Mouse (Mus musculus) urinary bladder, postnatal 36 days (tissue): ENCODE data around the gene Iqub.

Experiments used
- DNase-seq, 2 experiments: peaks; one replicate each; pipeline ENCODE4 v3.0.0; 2022; ENCODE audit warnings: low spot score in 2 of 2, mixed read lengths in 1 of 2

The Iqub gene

DNA sequence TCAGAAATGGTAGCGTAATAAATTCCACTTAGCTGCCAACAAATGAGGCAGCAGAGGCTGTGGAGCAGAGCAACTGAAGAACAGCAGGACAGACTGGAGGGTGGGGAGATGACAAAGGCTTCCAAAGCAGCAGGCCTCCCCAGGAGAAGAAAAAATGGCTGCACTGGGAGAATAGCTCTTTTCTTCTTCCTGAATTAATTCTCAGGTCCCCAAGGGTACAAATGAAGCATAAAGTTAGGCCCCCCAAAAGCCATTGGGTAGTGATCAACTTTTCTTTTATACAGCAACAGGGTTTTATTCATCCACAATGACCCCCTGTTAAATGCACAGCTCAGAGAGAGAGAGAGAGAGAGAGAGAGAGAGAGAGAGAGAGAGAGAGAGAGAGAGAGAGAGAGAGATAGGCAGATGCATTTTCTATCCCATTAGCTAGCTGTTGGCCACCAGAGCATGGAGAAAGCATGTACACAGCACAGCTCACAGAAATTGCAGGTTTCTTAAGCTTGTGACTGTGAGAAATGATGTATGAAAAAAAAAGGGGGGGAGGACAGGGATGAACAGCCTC is 44.2 kb downstream of the Iqub start:
- DNase-seq, result no peak

DNA sequence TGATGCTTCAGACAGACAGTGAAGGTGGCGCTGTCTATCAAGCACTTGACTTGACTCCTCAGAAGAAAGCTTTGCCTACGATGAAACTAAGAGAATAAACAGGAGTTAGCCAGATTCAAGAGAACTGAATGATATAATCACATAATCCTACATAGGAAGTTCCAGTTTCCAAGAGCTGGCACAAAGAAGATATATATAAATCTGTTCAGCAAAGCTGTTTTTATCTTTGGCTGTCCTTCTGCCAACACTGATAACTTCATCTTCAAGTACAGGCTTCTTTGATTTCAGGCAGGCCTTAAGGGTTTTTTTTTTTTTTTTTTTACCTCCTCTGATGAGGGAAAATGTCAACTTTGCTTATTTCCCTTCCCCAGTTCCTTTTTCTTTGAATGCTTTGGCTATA is 44.7 kb downstream of the Iqub start:
- no peak for DNase-seq

GRCm38 (mm10) chr6:24456097-24456496 is 58.8 kb downstream of the Iqub start:
- peak; percentile 43 to 51 for DNase-seq

- DNase-seq, result no peak
Observed at GRCm38 (mm10) chr6:24451026-24451821, 63.6 kb downstream of the Iqub start.

DNA sequence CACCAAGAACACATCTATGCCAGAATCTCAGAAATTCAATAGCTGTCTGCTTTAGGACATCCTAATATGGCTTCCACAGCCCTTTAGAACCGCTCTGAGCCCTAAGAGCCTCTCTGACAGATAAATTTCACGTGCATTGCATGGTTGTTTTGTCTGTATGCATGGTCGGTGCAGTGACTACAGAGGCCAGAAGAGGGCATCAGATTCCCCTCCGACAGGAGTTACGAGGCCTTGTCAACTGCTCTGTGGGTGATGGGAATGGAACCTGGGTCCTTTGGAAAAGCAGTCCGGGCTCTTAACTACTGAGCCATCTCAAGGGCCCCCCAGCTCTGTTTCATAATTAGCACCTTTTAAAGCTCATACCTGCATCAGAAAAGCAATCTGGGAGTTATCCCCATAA is 64.6 kb downstream of the Iqub start:
- no peak for DNase-seq

DNA sequence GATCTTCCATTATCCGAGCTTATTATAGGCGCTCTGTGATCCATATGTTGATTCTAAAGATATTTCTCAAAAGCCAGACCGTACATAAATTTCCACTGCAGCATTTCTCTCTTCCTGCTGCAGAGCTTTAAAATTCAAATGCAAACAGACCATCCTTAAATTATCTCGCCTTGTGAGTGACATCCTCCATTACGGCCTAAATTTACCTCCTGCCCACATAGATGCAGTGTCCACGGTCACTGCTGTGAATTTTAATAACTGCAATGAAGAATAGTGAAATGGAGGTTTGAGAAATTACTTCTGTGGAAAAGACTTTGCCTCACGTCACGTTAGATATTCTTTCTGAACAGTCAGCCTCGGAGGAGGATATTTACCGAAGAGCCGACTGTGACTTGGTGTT is 98.8 kb downstream of the Iqub start:
- no peak for DNase-seq

GRCm38 (mm10) chr6:24415500-24415899 is 99.4 kb downstream of the Iqub start:
- no peak for DNase-seq

- DNase-seq, result no peak
Observed at GRCm38 (mm10) chr6:24408573-24409427, 106.1 kb downstream of the Iqub start.

DNA sequence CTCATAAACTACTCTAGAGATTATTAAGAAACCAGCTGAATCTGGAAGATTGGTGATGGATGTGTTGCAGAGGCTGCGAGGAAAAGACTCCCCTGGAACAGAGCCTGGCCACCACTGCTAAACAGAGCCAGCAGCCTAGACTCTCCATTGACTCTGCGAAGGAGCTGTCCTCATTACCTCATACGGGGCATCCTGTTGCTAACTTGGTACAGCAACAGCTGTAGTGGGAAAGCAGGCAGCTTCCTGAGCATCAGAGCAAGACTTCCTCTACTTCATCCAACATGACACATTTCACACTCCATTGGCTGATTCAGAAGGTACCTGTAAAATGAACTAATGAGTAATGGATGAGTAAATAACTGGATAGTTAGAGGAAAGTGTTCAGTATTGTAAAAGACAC is 107.1 kb downstream of the Iqub start:
- no peak for DNase-seq

DNA sequence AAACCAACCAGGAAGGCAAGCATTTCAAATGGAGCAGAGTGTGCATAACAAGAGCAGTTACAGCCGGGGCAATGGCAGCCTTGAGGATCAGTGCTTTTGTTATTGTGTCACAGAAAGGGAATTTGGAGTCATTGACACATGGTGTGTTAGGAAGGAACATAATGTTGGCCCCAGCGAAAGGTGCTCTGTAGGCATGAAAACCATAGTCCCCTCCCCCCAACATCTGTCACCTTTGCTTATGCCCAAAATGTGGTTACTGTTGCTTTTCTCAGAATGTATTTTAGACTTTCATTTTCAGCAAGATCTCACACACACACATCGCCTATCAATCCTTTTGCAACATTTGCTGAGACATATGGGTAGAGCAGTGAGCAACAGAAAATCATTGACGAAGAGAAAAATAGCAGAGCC is 117.6 kb downstream of the Iqub start:
- DNase-seq, result no peak
